Mouse (Mus musculus) lung, embryonic 16.5 days (tissue): Measurements from ENCODE around the gene Snx33. TPM values are rescaled to one million over a fixed set of nuclear protein-coding genes. Genes with fewer than 3 reads are reported as not detected.

Experiments used
- ATAC-seq: fragments of 200-750 bp; cut with Nextera tagmentation; 2 replicates; pipeline ENCODE4 v1.8.0; 2017; ENCODE audit warnings: low read depth, mild to moderate bottlenecking, moderate library complexity
- H3K27ac ChIP-seq: fragments of 300-500 bp; sonication (generic); 2 replicates; pipeline ENCODE4 v1.5.1; 2014; ENCODE audit warnings: mild to moderate bottlenecking, control low read depth, low read length
- H3K27me3 ChIP-seq: fragments of 300-500 bp; sonication (generic); 2 replicates; pipeline ENCODE4 v1.6.1; 2014; ENCODE audit warnings: low read depth, low read length, mixed read lengths; ENCODE audit not compliant: control insufficient read depth, insufficient read depth
- H3K36me3 ChIP-seq: fragments of 300-500 bp; sonication (generic); 2 replicates; pipeline ENCODE4 v1.6.1; 2014; ENCODE audit warnings: low read length; ENCODE audit not compliant: control insufficient read depth, insufficient read depth
- H3K4me1 ChIP-seq: fragments of 300-500 bp; sonication (generic); replicated peaks from 2 replicates; pipeline ENCODE4 v1.6.1; 2014; ENCODE audit warnings: low read length, mixed read lengths; ENCODE audit not compliant: control insufficient read depth, insufficient read depth
- H3K4me2 ChIP-seq: fragments of 300-500 bp; sonication (generic); 2 replicates; pipeline ENCODE4 v1.6.1; 2014; ENCODE audit warnings: low read depth, low read length, control low read depth
- H3K4me3 ChIP-seq: fragments of 300-500 bp; sonication (generic); 2 replicates; pipeline ENCODE4 v1.5.1; 2014; ENCODE audit warnings: mild to moderate bottlenecking, low read length, control low read depth
- H3K9ac ChIP-seq: fragments of 300-500 bp; sonication (generic); 2 replicates; pipeline ENCODE4 v1.6.1; 2014; ENCODE audit warnings: low read length, control low read depth
- H3K9me3 ChIP-seq: fragments of 300-500 bp; sonication (generic); 2 replicates; pipeline ENCODE4 v1.6.1; 2016; ENCODE audit warnings: low read length; ENCODE audit not compliant: control insufficient read depth
- WGBS: fragments of 180-500 bp; shearing (Covaris S2); extraction: QIAGEN DNeasy Blood & Tissue Kit; methylation state at CpG from one replicate; pipeline ENCODE4 v1.1.7; 2014; 5-methylcytosine and 5-hydroxymethylcytosine counted together
- polyA plus RNA-seq: library from polyadenylated mRNA; unstranded; fragments of >200 nt; fragmentation: Nextera tagmentation; extraction: Ambion mirVana; gene quantifications from 2 replicates; pipeline ENCODE4 v1.2.1, GENCODE M21; 2015

The Snx33 gene
- polyA plus RNA-seq, 1 experiment from 2014 or later, result 12.2 TPM

- Histone ChIP-seq H3K4me2 (peak overlapping the region; percentile 29; the same call in 1 of the 2 replicates), H3K27ac (no peak overlapping the region), H3K4me3 (no peak overlapping the region), H3K36me3 (peaks cover 5% of the 10 kb centered on the region), H3K9ac (no peak overlapping the region), H3K27me3 (no peaks in the 10 kb centered on the region), H3K9me3 (no peaks in the 10 kb centered on the region), H3K4me1 (peaks cover 9% of the 10 kb centered on the region)
- ATAC-seq, result peak; percentile 64
- WGBS, result 12% methylated on average over 14 of the region's 14 CpGs
Observed at GRCm38 (mm10) chr9:56889817-56890216, 38.4 kb downstream of the Snx33 start.

DNA sequence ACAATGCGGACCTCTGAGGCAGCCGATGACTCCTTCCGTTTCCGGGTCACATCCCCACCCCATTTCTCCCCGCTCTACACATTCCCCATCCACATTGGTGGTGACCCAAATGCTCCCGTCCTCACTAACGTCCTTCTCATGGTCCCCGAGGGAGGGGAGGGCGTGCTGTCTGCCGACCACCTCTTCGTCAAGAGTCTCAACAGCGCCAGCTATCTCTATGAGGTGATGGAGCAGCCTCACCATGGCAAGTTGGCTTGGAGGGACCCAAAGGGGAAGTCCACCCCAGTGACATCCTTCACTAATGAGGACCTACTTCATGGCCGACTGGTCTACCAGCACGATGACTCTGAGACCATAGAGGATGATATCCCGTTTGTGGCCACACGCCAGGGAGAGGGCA lies 40.6 kb downstream of the Snx33 start:
- H3K4me1 ChIP-seq, result peaks cover 12% of the 10 kb centered on the region
- 87% methylated on average over 16 of the region's 16 CpGs for WGBS
- H3K9me3 ChIP-seq, result no peaks in the 10 kb centered on the region
- no peak overlapping the region for H3K27ac ChIP-seq
- no peak overlapping the region for H3K4me3 ChIP-seq
- no peak overlapping the region for H3K9ac ChIP-seq
- no peak for ATAC-seq
- H3K4me2 ChIP-seq, result no peak overlapping the region
- H3K36me3 ChIP-seq, result peaks cover 5% of the 10 kb centered on the region
- H3K27me3 ChIP-seq, result no peaks in the 10 kb centered on the region

DNA sequence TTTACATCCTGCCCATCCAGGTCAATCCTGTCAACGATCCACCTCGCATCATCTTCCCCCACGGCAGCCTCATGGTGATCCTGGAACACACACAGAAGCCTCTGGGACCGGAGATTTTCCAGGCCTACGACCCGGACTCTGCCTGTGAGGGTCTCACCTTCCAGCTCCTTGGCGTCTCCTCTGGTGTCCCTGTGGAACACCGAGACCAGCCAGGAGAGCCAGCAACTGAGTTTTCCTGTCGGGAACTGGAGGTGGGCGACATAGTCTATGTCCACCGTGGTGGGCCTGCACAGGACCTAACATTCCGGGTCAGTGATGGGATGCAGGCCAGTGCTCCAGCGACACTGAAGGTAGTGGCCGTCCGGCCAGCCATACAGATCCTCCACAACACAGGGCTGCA lies 41.6 kb downstream of the Snx33 start:
- no peak overlapping the region for H3K4me2 ChIP-seq
- ATAC-seq, result no peak
- no peaks in the 10 kb centered on the region for H3K27me3 ChIP-seq
- 86% methylated on average over 15 of the region's 15 CpGs for WGBS
- no peaks in the 10 kb centered on the region for H3K9me3 ChIP-seq
- H3K9ac ChIP-seq, result no peak overlapping the region
- H3K4me1 ChIP-seq, result peaks cover 18% of the 10 kb centered on the region
- H3K27ac ChIP-seq, result no peak overlapping the region
- peaks cover 5% of the 10 kb centered on the region for H3K36me3 ChIP-seq
- H3K4me3 ChIP-seq, result no peak overlapping the region

- no peak overlapping the region for H3K9ac ChIP-seq
- H3K27ac ChIP-seq, result no peak overlapping the region
- H3K4me3 ChIP-seq, result no peak overlapping the region
- H3K9me3 ChIP-seq, result no peaks in the 10 kb centered on the region
- WGBS, result 44% methylated on average over 13 of the region's 13 CpGs
- ATAC-seq, result no peak
- H3K27me3 ChIP-seq, result no peaks in the 10 kb centered on the region
- H3K4me2 ChIP-seq, result no peak overlapping the region
- H3K36me3 ChIP-seq, result peaks cover 5% of the 10 kb centered on the region
- H3K4me1 ChIP-seq, result peaks cover 22% of the 10 kb centered on the region
Observed at GRCm38 (mm10) chr9:56886113-56886512, 42.1 kb downstream of the Snx33 start.

- H3K4me3 ChIP-seq, result no peak overlapping the region
- no peaks in the 10 kb centered on the region for H3K27me3 ChIP-seq
- no peak overlapping the region for H3K4me2 ChIP-seq
- H3K9ac ChIP-seq, result no peak overlapping the region
- H3K27ac ChIP-seq, result no peak overlapping the region
- H3K9me3 ChIP-seq, result no peaks in the 10 kb centered on the region
- peaks cover 5% of the 10 kb centered on the region for H3K36me3 ChIP-seq
- peaks cover 18% of the 10 kb centered on the region for H3K4me1 ChIP-seq
- WGBS, result 83% methylated on average over 4 of the region's 4 CpGs
- no peak for ATAC-seq
Observed at GRCm38 (mm10) chr9:56884328-56884727, 43.8 kb downstream of the Snx33 start.

DNA sequence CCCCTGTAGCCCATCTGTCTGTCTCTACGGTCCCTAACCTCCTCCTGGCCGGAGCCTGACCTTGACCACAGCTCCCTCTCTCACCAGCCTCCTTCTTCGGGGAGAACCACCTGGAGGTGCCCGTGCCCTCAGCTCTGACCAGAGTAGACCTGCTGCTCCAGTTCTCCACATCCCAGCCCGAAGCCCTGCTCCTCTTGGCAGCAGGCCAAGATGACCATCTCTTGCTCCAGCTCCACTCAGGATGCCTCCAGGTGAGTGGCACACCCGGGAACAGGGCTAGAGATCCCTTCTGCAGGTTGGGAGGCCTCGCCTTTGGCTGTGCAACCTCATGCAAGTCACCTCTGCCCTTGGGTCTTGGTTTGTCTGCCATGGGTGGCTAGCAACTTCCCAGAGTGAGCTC lies 44.7 kb downstream of the Snx33 start:
- Histone ChIP-seq H3K36me3 (peaks cover 5% of the 10 kb centered on the region), H3K27ac (no peak overlapping the region), H3K4me3 (no peak overlapping the region), H3K9ac (no peak overlapping the region), H3K4me2 (no peak overlapping the region), H3K4me1 (peaks cover 18% of the 10 kb centered on the region), H3K27me3 (no peaks in the 10 kb centered on the region), H3K9me3 (no peaks in the 10 kb centered on the region)
- ATAC-seq, result no peak
- WGBS, result 59% methylated on average over 7 of the region's 7 CpGs

GRCm38 (mm10) chr9:56882818-56883217 lies 45.4 kb downstream of the Snx33 start:
- Histone ChIP-seq H3K9ac (no peak overlapping the region), H3K27me3 (no peaks in the 10 kb centered on the region), H3K27ac (no peak overlapping the region), H3K36me3 (peaks cover 5% of the 10 kb centered on the region), H3K4me3 (no peak overlapping the region), H3K9me3 (no peaks in the 10 kb centered on the region), H3K4me1 (peaks cover 18% of the 10 kb centered on the region), H3K4me2 (no peak overlapping the region)
- peak; percentile 22; the same call in 1 of the 2 replicates for ATAC-seq
- 44% methylated on average over 12 of the region's 12 CpGs for WGBS

DNA sequence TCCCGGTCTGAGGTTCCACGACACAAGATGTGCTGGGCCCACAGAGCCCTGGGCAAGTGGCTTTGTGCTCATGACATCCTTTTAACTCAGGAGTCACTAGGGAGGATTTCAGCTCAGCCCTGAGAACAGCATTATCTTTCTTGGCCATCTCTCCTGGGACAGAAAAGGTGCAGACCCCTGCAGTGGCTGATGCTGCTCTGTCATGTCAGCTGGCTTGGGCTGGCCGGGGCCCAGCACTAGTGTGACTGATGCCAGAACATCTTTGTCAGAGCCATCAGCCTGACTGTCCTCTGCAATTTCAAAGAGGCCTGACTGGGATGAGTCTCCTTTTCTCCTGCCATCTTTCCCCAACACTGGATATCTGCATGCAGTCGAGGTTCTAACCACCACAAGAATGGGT lies 45.9 kb downstream of the Snx33 start:
- Histone ChIP-seq H3K4me1 (peaks cover 18% of the 10 kb centered on the region), H3K9ac (no peak overlapping the region), H3K36me3 (peaks cover 5% of the 10 kb centered on the region), H3K27ac (peak overlapping the region; percentile 50), H3K27me3 (no peaks in the 10 kb centered on the region), H3K4me3 (no peak overlapping the region), H3K4me2 (no peak overlapping the region), H3K9me3 (no peaks in the 10 kb centered on the region)
- WGBS, result 59% methylated on average over 4 of the region's 4 CpGs
- no peak for ATAC-seq

- no peaks in the 10 kb centered on the region for H3K9me3 ChIP-seq
- WGBS, result 31% methylated on average over 3 of the region's 3 CpGs
- H3K9ac ChIP-seq, result no peak overlapping the region
- H3K4me1 ChIP-seq, result peaks cover 23% of the 10 kb centered on the region
- H3K27me3 ChIP-seq, result no peaks in the 10 kb centered on the region
- peak; percentile 63 for ATAC-seq
- no peak overlapping the region for H3K4me2 ChIP-seq
- H3K36me3 ChIP-seq, result peaks cover 1% of the 10 kb centered on the region
- H3K27ac ChIP-seq, result peak overlapping the region; percentile 72
- H3K4me3 ChIP-seq, result no peak overlapping the region
Observed at GRCm38 (mm10) chr9:56881539-56882082, 46.6 kb downstream of the Snx33 start.

- H3K9ac ChIP-seq, result peak overlapping the region; percentile 12; the same call in 1 of the 2 replicates
- peak overlapping the region; percentile 1; the same call in 1 of the 2 replicates for H3K4me2 ChIP-seq
- peak; percentile 11; the same call in 1 of the 2 replicates for ATAC-seq
- H3K4me1 ChIP-seq, result peaks cover 23% of the 10 kb centered on the region
- no peaks in the 10 kb centered on the region for H3K27me3 ChIP-seq
- no peak overlapping the region for H3K4me3 ChIP-seq
- H3K9me3 ChIP-seq, result no peaks in the 10 kb centered on the region
- WGBS, result 30% methylated on average over 9 of the region's 9 CpGs
- peak overlapping the region; percentile 72 for H3K27ac ChIP-seq
- H3K36me3 ChIP-seq, result no peaks in the 10 kb centered on the region
Observed at GRCm38 (mm10) chr9:56880790-56881189, 47.4 kb downstream of the Snx33 start.
